Mouse (Mus musculus): ENCODE measurements at regions not wholly inside any gene's neighbourhood (a gene's known extent, or its start where the extent isn't known, plus 50 kb on each side); places are given as distances from the start of the nearest gene placed in this dataset.
A peak's percentile ranks its signal among the peaks of the same experiment; 100 is the strongest.
"Not testable (repeated sequence)": the region's sequence is repeated elsewhere in the genome, so short reads cannot be mapped to it uniquely, and the experiment has no call there.

GRCm38 (mm10) chr17:76500446-76500845, 948.7 kb upstream of the Fam98a start:
- 80% methylated on average over 4 of the region's 4 CpGs for WGBS
- H3K4me2 ChIP-seq = no peak overlapping the region
- H3K9ac ChIP-seq (ENCODE audit: low read length) = no peak overlapping the region
- ATAC-seq (ENCODE audit: low FRiP score) (no peak), DNase-seq (ENCODE audit: low spot score, missing footprints) (no peak)
- no peak overlapping the region for H3K4me3 ChIP-seq (ENCODE audit: low read depth, low read length)
- H3K27ac ChIP-seq (ENCODE audit: low read depth, low read length) = no peak overlapping the region
- no peaks in the 10 kb centered on the region for H3K27me3 ChIP-seq (ENCODE audit: control insufficient read depth, insufficient read depth, low read length)
- H3K36me3 ChIP-seq (ENCODE audit: control insufficient read depth, insufficient read depth, low read length) = no peaks in the 10 kb centered on the region
- no peaks in the 10 kb centered on the region for H3K4me1 ChIP-seq (ENCODE audit: control insufficient read depth, insufficient read depth, low read length)
- no peaks in the 10 kb centered on the region for H3K9me3 ChIP-seq (ENCODE audit: control insufficient read depth, low read length)

- H3K27ac ChIP-seq (ENCODE audit: low read depth, low read length); DNase-seq (ENCODE audit: low spot score, missing footprints); H3K4me1 ChIP-seq (ENCODE audit: control insufficient read depth, insufficient read depth, low read length); H3K9ac ChIP-seq (ENCODE audit: low read length); H3K9me3 ChIP-seq (ENCODE audit: control insufficient read depth, low read length); ATAC-seq (ENCODE audit: low FRiP score); H3K4me2 ChIP-seq; H3K4me3 ChIP-seq (ENCODE audit: low read depth, low read length); H3K27me3 ChIP-seq (ENCODE audit: control insufficient read depth, insufficient read depth, low read length); H3K36me3 ChIP-seq (ENCODE audit: control insufficient read depth, insufficient read depth, low read length): not testable (repeated sequence)
These were observed 948.2 kb upstream of the Fam98a start for GRCm38 (mm10) chr17:76499981-76500380.

- no peak for DNase-seq (ENCODE audit: low spot score, missing footprints)
- Histone ChIP-seq H3K9ac (ENCODE audit: low read length) (no peak overlapping the region), H3K27me3 (ENCODE audit: control insufficient read depth, insufficient read depth, low read length) (no peaks in the 10 kb centered on the region), H3K4me3 (ENCODE audit: low read depth, low read length) (no peak overlapping the region), H3K36me3 (ENCODE audit: control insufficient read depth, insufficient read depth, low read length) (no peaks in the 10 kb centered on the region), H3K4me1 (ENCODE audit: control insufficient read depth, insufficient read depth, low read length) (no peaks in the 10 kb centered on the region), H3K27ac (ENCODE audit: low read depth, low read length) (no peak overlapping the region), H3K4me2 (no peak overlapping the region), H3K9me3 (ENCODE audit: control insufficient read depth, low read length) (no peaks in the 10 kb centered on the region)
- no peak for ATAC-seq (ENCODE audit: low FRiP score)
- 94% methylated on average over 3 of the region's 3 CpGs for WGBS
These were observed 935.6 kb upstream of the Fam98a start for GRCm38 (mm10) chr17:76487347-76487746.

GRCm38 (mm10) chr17:76484130-76484529, 932.4 kb upstream of the Fam98a start:
- H3K27me3 ChIP-seq (ENCODE audit: control insufficient read depth, insufficient read depth, low read length) = no peaks in the 10 kb centered on the region
- no peaks in the 10 kb centered on the region for H3K9me3 ChIP-seq (ENCODE audit: control insufficient read depth, low read length)
- H3K27ac ChIP-seq (ENCODE audit: low read depth, low read length) = no peak overlapping the region
- ATAC-seq (ENCODE audit: low FRiP score) (no peak), DNase-seq (ENCODE audit: low spot score, missing footprints) (no peak)
- no peak overlapping the region for H3K9ac ChIP-seq (ENCODE audit: low read length)
- WGBS = 88% methylated on average over 2 of the region's 2 CpGs
- no peaks in the 10 kb centered on the region for H3K36me3 ChIP-seq (ENCODE audit: control insufficient read depth, insufficient read depth, low read length)
- no peak overlapping the region for H3K4me2 ChIP-seq
- H3K4me3 ChIP-seq (ENCODE audit: low read depth, low read length) = no peak overlapping the region
- no peaks in the 10 kb centered on the region for H3K4me1 ChIP-seq (ENCODE audit: control insufficient read depth, insufficient read depth, low read length)

- DNase-seq (ENCODE audit: low spot score, missing footprints) (no peak), ATAC-seq (ENCODE audit: low FRiP score) (0 out of 2 replicates have a peak, but pooled peaks have one; percentile 54)
- Histone ChIP-seq H3K27ac (ENCODE audit: low read depth, low read length) (no peak overlapping the region), H3K9me3 (ENCODE audit: control insufficient read depth, low read length) (no peaks in the 10 kb centered on the region), H3K4me1 (ENCODE audit: control insufficient read depth, insufficient read depth, low read length) (no peaks in the 10 kb centered on the region), H3K4me3 (ENCODE audit: low read depth, low read length) (no peak overlapping the region), H3K27me3 (ENCODE audit: control insufficient read depth, insufficient read depth, low read length) (no peaks in the 10 kb centered on the region), H3K36me3 (ENCODE audit: control insufficient read depth, insufficient read depth, low read length) (no peaks in the 10 kb centered on the region), H3K9ac (ENCODE audit: low read length) (no peak overlapping the region), H3K4me2 (no peak overlapping the region)
- WGBS = 25% methylated on average over 4 of the region's 4 CpGs
These were observed 899.6 kb upstream of the Fam98a start for GRCm38 (mm10) chr17:76451296-76451834.

Measured in midbrain, embryonic 11.5 days (tissue).